Comparison of ENCODE assay signal across 22 mouse cellular contexts in genomic region chr4:33029104-33029503, GRCm38 (mm10). TPM values are rescaled to one million over a fixed set of nuclear protein-coding genes. Genes with fewer than 3 reads are reported as not detected.
DNase-seq lines count a peak whose midpoint lies in the region; ATAC-seq and TF ChIP-seq lines count a peak whose summit lies in the region.
"Had no signal": no experiment of that assay in that cellular context is flagged by ENCODE, and none has a peak within 500 bp of the region (broad histone marks: within the 10 kb centered on the region; RNA-seq: fewer than 3 reads in every experiment).

No protein-coding gene starts in this region.

- TF ChIP-seq RAD21 in CH12.LX (IDR thresholded peaks at IDR 0.05; ENCODE audit: low read depth, low read length) = no peak

- H3K79me2 ChIP-seq in CH12.LX (replicated peaks; ENCODE audit: control insufficient read depth, extremely low read depth, insufficient read depth, poor library complexity, severe bottlenecking) = peaks cover 42% of the 10 kb centered on the region

- no peak for ATAC-seq in hindbrain, embryonic 15.5 days (ENCODE audit: low FRiP score, low read depth)
- no peak for ATAC-seq in hindbrain, embryonic 12.5 days (ENCODE audit: low FRiP score)
- no peak for ATAC-seq in monocyte, adult 5-6 weeks (replicated peaks; ENCODE audit: insufficient number of reproducible peaks, low FRiP score, low TSS enrichment, poor library complexity, severe bottlenecking)
- ATAC-seq: forebrain, embryonic 15.5 days; hindbrain, postnatal 0 days; intestine, embryonic 15.5 days had no signal

- no peak for TF ChIP-seq EP300 in CH12.LX (IDR thresholded peaks at IDR 0.05; ENCODE audit: low read length)

- no peak for TF ChIP-seq CTCF in CH12.LX (conservative IDR thresholded peaks at IDR 0.05 in 1 of 2, IDR thresholded peaks at IDR 0.05 in 1 of 2; ENCODE audit: low read depth in 2 of 2, low read length in 2 of 2)

- H3K4me3 ChIP-seq in hindbrain, embryonic 15.5 days = no peak overlapping the region
- H3K4me3 ChIP-seq in hindbrain, embryonic 12.5 days = no peak overlapping the region
- peak overlapping the region in 1 of 3 experiments; percentile 96 for H3K4me3 ChIP-seq in CH12.LX (replicated peaks in 1 of 3; ENCODE audit: low read depth in 2 of 3, low read length in 2 of 3, poor library complexity in 1 of 3)
- H3K4me3 ChIP-seq: embryonic facial prominence, embryonic 12.5 days; forebrain, embryonic 15.5 days; heart, embryonic 15.5 days; intestine, embryonic 15.5 days had no signal

- H3K4me2 ChIP-seq in hindbrain, embryonic 15.5 days = 0 out of 2 replicates have a peak overlapping the region, but pooled peaks have one; percentile 3
- no peak overlapping the region for H3K4me2 ChIP-seq in hindbrain, embryonic 12.5 days (replicated peaks)
- peak overlapping the region; percentile 99 for H3K4me2 ChIP-seq in CH12.LX (ENCODE audit: insufficient read depth, low read depth, poor library complexity, severe bottlenecking)
- H3K4me2 ChIP-seq: embryonic facial prominence, embryonic 12.5 days; forebrain, embryonic 15.5 days; heart, embryonic 11.5 days; heart, embryonic 15.5 days; intestine, embryonic 15.5 days had no signal

- peaks cover 34% of the 10 kb centered on the region for H3K4me1 ChIP-seq in hindbrain, embryonic 15.5 days (replicated peaks)
- H3K4me1 ChIP-seq in hindbrain, embryonic 12.5 days = peaks cover 20% of the 10 kb centered on the region
- peaks cover 13 to 44% of the 10 kb centered on the region in 2 experiments for H3K4me1 ChIP-seq in CH12.LX (ENCODE audit: control insufficient read depth in 1 of 2, insufficient read depth in 2 of 2)

- H3K27me3 ChIP-seq in hindbrain, embryonic 15.5 days = no peaks in the 10 kb centered on the region
- H3K27me3 ChIP-seq in hindbrain, embryonic 12.5 days = no peaks in the 10 kb centered on the region
- no peaks in the 10 kb centered on the region for H3K27me3 ChIP-seq in CH12.LX (replicated peaks)
- H3K27me3 ChIP-seq: embryonic facial prominence, embryonic 12.5 days; forebrain, embryonic 15.5 days; heart, embryonic 15.5 days; intestine, embryonic 15.5 days had no signal

- TF ChIP-seq POLR2A in CH12.LX (IDR thresholded peaks at IDR 0.05; ENCODE audit: low read depth, low read length) = peak; percentile 50; the same call in 1 of the 2 replicates

- WGBS in hindbrain, embryonic 15.5 days = 89% methylated on average over 7 of the region's 7 CpGs
- 90% methylated on average over 7 of the region's 7 CpGs for WGBS in hindbrain, embryonic 12.5 days

- dilution Hi-C loops in CH12.LX (cut with MboI; ENCODE audit: extremely low pct_ligation_motif_present, extremely low pct_unique_long_range_greater_than_20kb, low sequenced_read_pairs) = no loop called here

- H3K9ac ChIP-seq in hindbrain, embryonic 15.5 days = 0 out of 2 replicates have a peak overlapping the region, but pooled peaks have one; percentile 2
- H3K9ac ChIP-seq in hindbrain, embryonic 12.5 days = no peak overlapping the region
- H3K9ac ChIP-seq in CH12.LX (ENCODE audit: insufficient read depth, low read depth) = peak overlapping the region; percentile 99
- H3K9ac ChIP-seq: embryonic facial prominence, embryonic 12.5 days; forebrain, embryonic 15.5 days; heart, embryonic 15.5 days; intestine, embryonic 15.5 days had no signal

- H3K9me3 ChIP-seq in hindbrain, embryonic 15.5 days = no peaks in the 10 kb centered on the region
- H3K9me3 ChIP-seq in hindbrain, embryonic 12.5 days (replicated peaks) = no peaks in the 10 kb centered on the region
- H3K9me3 ChIP-seq in CH12.LX (replicated peaks; ENCODE audit: low read length) = peaks cover 4% of the 10 kb centered on the region
- H3K9me3 ChIP-seq: embryonic facial prominence, embryonic 12.5 days; forebrain, embryonic 15.5 days; G1E; heart, embryonic 15.5 days; intestine, embryonic 15.5 days had no signal

- peak; percentile 10 for DNase-seq in ovary, adult 18-20 months (ENCODE audit: low spot score)
- DNase-seq in ovary, postnatal 14 days (ENCODE audit: low spot score) = no peak
- peak; percentile 72 for DNase-seq in CH12.LX (ENCODE audit: extremely low read depth)
- DNase-seq: adrenal gland, adult 8-10 months; adrenal gland, postnatal 36 days; B cell, adult 2 months; cerebellum, adult 8-10 months; cerebellum, postnatal 25 days; gastrocnemius, postnatal 36 days; heart, adult 18-20 months; heart, postnatal 14 days had no signal

- H3K36me3 ChIP-seq in hindbrain, embryonic 15.5 days = peaks cover 4% of the 10 kb centered on the region; the same call in 1 of the 2 replicates
- H3K36me3 ChIP-seq in hindbrain, embryonic 12.5 days = 0 out of 2 replicates have a peak, but pooled peaks cover 5% of the 10 kb centered on the region
- peaks cover 17 to 30% of the 10 kb centered on the region in 2 experiments for H3K36me3 ChIP-seq in CH12.LX (replicated peaks in 1 of 2; ENCODE audit: control insufficient read depth in 1 of 2, insufficient read depth in 1 of 2, low read length in 1 of 2)
- H3K36me3 ChIP-seq: forebrain, embryonic 15.5 days; intestine, embryonic 15.5 days had no signal

- in situ Hi-C loops in CH12.LX (cut with MboI; ENCODE audit: low pct_ligation_motif_present, low pct_unique_long_range_greater_than_20kb, low sequenced_read_pairs) = loop anchor here (10.0 kb wide), 1 partner anchor 86 kb away; no protein-coding TSS in a partner anchor

- H3K27ac ChIP-seq in hindbrain, embryonic 15.5 days (replicated peaks) = no peak overlapping the region
- H3K27ac ChIP-seq in hindbrain, embryonic 12.5 days = no peak overlapping the region
- H3K27ac ChIP-seq in CH12.LX (ENCODE audit: insufficient read depth, low read depth) = peak overlapping the region; percentile 57
- H3K27ac ChIP-seq: embryonic facial prominence, embryonic 12.5 days; forebrain, embryonic 15.5 days; heart, embryonic 15.5 days; hindbrain, postnatal 0 days; intestine, embryonic 15.5 days had no signal

TF ChIP-seq in CH12.LX, 34 proteins besides CTCF, POLR2A, EP300 and RAD21:
- TF ChIP-seq NRF1 (IDR thresholded peaks at IDR 0.05; ENCODE audit: low read depth, low read length) (peak; percentile 74), ZMIZ1 (IDR thresholded peaks at IDR 0.05; ENCODE audit: low read depth, low read length) (no peak), ZKSCAN1 (IDR thresholded peaks at IDR 0.05; ENCODE audit: borderline replicate concordance, low read depth, low read length) (no peak), RCOR1 (conservative IDR thresholded peaks at IDR 0.05; ENCODE audit: low read depth, low read length) (peak; percentile 93), ZC3H11A (IDR thresholded peaks at IDR 0.05; ENCODE audit: low read depth, low read length) (peak; percentile 89), SMC3 (IDR thresholded peaks at IDR 0.05; ENCODE audit: low read depth, low read length) (no peak), BHLHE40 (IDR thresholded peaks at IDR 0.05; ENCODE audit: low read depth, low read length) (peak; percentile 37; the same call in 1 of the 2 replicates), IRF4 (IDR thresholded peaks at IDR 0.05; ENCODE audit: low read depth, low read length) (peak; percentile 76), ELF1 (IDR thresholded peaks at IDR 0.05; ENCODE audit: low read depth, low read length) (0 out of 2 replicates have a peak, but pooled peaks have one; percentile 45), E2F4 (IDR thresholded peaks at IDR 0.05; ENCODE audit: insufficient replicate concordance, low read depth, low read length) (no peak), NELFE (IDR thresholded peaks at IDR 0.05; ENCODE audit: low read depth, low read length) (0 out of 2 replicates have a peak, but pooled peaks have one; percentile 37), PAX5 (IDR thresholded peaks at IDR 0.05; ENCODE audit: low read length) (no peak), TCF12 (IDR thresholded peaks at IDR 0.05; ENCODE audit: low read depth, low read length) (peak; percentile 82), MEF2A (IDR thresholded peaks at IDR 0.05; ENCODE audit: borderline replicate concordance, low read depth, low read length) (peak; percentile 69; the same call in 1 of the 2 replicates), HCFC1 (IDR thresholded peaks at IDR 0.05; ENCODE audit: low read depth, low read length) (no peak), TBP (conservative IDR thresholded peaks at IDR 0.05; ENCODE audit: low read depth, low read length) (peak; percentile 66; the same call in 1 of the 2 replicates), CHD2 (IDR thresholded peaks at IDR 0.05; ENCODE audit: low read length) (peak; percentile 52; the same call in 1 of the 2 replicates)

RNA-seq across cellular contexts. Expression of gene Ube2j1, which starts 2.1 kb away (rescaled TPM):
- 67.8 and 71.3 TPM in 2 replicates for polyA plus RNA-seq in hindbrain, embryonic 15.5 days (2015; fragmentation: Nextera tagmentation; extraction: Ambion mirVana)
- polyA plus RNA-seq in hindbrain, embryonic 12.5 days (2016; fragmentation: Nextera tagmentation; extraction: Ambion mirVana) = 55.8 TPM in 2 replicates
- total RNA-seq in CH12.LX (2012; rRNA removed) = 64.3 and 70.0 TPM in 2 replicates
- 122 and 131 TPM in 2 replicates for total RNA-seq in CH12.LX (2014; rRNA removed)
- polyA plus RNA-seq in CH12.LX (2012; ENCODE audit: insufficient read length, low read depth) = 93.0 and 103 TPM in 2 replicates
- 58.3 to 78.3 TPM (median 74.0 TPM) in 3 replicates for total RNA-seq in monocyte, adult 5-6 weeks (2017)

RNA-seq across cellular contexts. Expression of gene Gabrr2, which starts 33.7 kb away (rescaled TPM):
- polyA plus RNA-seq in hindbrain, embryonic 15.5 days (2015; fragmentation: Nextera tagmentation; extraction: Ambion mirVana) = 0.28 and 0.34 TPM in 2 replicates
- 0.29 and 0.40 TPM in 2 replicates for polyA plus RNA-seq in hindbrain, embryonic 12.5 days (2016; fragmentation: Nextera tagmentation; extraction: Ambion mirVana)
- 0.17 and 0.42 TPM in 2 replicates for total RNA-seq in CH12.LX (2012; rRNA removed)
- total RNA-seq in CH12.LX (2014; rRNA removed) = not detected in 2 replicates
- polyA plus RNA-seq in CH12.LX (2012; ENCODE audit: insufficient read length, low read depth) = 0.31 and 0.59 TPM in 2 replicates
- 0.78 TPM in 1 of 3 replicates, not detected in the others for total RNA-seq in monocyte, adult 5-6 weeks (2017)
- total RNA-seq: hematopoietic stem cell, adult 5-6 weeks had no signal
- polyA plus RNA-seq: G1E had no signal

RNA-seq across cellular contexts. Expression of gene Rragd, which starts 46.3 kb away (rescaled TPM):
- 32.5 and 37.1 TPM in 2 replicates for polyA plus RNA-seq in hindbrain, embryonic 15.5 days (2015; fragmentation: Nextera tagmentation; extraction: Ambion mirVana)
- 40.1 and 44.2 TPM in 2 replicates for polyA plus RNA-seq in hindbrain, embryonic 12.5 days (2016; fragmentation: Nextera tagmentation; extraction: Ambion mirVana)
- total RNA-seq in CH12.LX (2012; rRNA removed) = 0.76 and 1.4 TPM in 2 replicates
- 0.46 and 0.49 TPM in 2 replicates for total RNA-seq in CH12.LX (2014; rRNA removed)
- polyA plus RNA-seq in CH12.LX (2012; ENCODE audit: insufficient read length, low read depth) = 0.82 and 1.1 TPM in 2 replicates
- 0.19 to 0.64 TPM (median 0.29 TPM) in 3 replicates for total RNA-seq in monocyte, adult 5-6 weeks (2017)

Comparison
In these comparisons a context has a peak if more than half of its experiments do, and no peak if none do; other contexts are left out.
1. RNA of gene Rragd, which starts 46.3 kb away (polyA plus RNA-seq): 40.1 to 44.2 TPM in hindbrain, embryonic 12.5 days and 32.5 to 37.1 TPM in hindbrain, embryonic 15.5 days; 0.82 to 1.1 TPM in CH12.LX; every median in the first group is over 10 times any median in the second.